Mouse (Mus musculus): ENCODE results near the gene Plcg1. TPM values are rescaled to one million over a fixed set of nuclear protein-coding genes. Genes with fewer than 3 reads are reported as not detected.

Gene Plcg1
- polyA plus RNA-seq, 1 experiment, result 14.9 TPM

DNA sequence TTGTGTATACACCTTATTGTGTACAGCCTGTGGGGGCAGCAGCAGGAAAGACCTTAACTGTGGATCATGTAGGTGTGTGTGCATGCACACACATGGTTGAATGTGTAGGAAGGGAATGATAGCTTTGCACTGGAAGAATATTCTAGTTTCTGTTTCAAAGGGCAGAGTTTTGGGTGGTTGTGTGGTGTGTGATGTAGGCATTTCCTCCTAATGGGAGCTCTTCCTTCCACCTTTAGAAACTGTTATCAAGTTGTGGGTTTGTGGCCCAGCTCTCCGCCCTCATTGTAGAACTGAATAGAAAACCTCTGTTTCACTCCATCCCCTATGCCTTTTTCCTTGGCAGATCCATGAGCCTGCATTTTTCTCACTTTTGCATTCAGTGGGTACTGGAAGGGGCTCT, 14.4 kb downstream of the Plcg1 start:
- no peak for TF ChIP-seq GATA1 (IDR thresholded peaks at IDR 0.05; ENCODE audit: low read length)

DNA sequence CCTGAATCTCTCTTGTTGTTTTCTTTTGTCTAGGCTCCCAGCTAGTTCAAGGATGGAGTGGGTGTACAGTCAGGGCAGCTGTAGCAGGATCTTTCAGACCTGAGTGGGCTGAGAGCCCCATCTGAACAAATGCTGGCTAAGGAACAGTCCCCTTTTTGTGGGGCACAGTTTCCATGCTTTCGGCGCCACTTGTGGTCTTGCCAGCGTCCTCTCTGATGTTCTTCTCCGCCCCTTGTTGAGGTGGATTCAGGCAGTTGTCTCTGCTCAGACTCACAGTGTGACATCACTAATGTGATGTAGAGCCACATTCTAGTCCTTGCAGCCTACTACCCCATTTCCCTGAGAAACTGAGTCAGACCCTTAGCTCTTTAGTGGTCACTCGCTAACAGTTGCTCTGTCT, 15.5 kb downstream of the Plcg1 start:
- TF ChIP-seq GATA1 (IDR thresholded peaks at IDR 0.05; ENCODE audit: low read length), result no peak

DNA sequence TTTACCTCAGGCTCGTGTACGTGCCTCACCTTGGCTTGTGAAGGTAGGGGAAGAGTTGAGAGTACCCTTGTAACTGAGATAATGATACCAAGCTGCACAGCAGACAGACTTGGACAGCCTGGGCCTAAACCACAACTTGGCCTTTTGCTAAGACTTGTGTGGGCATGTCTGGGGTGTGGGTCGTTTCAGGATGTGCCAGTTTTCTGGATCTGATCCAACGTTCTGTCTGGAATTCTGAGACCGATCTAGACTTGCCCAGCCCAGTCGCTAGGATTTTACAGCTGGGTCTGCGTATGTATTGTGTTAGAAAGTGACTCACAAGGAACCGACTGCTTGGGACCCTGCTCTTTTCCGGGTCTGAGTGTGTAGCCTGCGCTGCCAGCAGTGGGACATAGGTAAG, 16.0 kb downstream of the Plcg1 start:
- TF ChIP-seq GATA1 (IDR thresholded peaks at IDR 0.05; ENCODE audit: low read length), result no peak

DNA sequence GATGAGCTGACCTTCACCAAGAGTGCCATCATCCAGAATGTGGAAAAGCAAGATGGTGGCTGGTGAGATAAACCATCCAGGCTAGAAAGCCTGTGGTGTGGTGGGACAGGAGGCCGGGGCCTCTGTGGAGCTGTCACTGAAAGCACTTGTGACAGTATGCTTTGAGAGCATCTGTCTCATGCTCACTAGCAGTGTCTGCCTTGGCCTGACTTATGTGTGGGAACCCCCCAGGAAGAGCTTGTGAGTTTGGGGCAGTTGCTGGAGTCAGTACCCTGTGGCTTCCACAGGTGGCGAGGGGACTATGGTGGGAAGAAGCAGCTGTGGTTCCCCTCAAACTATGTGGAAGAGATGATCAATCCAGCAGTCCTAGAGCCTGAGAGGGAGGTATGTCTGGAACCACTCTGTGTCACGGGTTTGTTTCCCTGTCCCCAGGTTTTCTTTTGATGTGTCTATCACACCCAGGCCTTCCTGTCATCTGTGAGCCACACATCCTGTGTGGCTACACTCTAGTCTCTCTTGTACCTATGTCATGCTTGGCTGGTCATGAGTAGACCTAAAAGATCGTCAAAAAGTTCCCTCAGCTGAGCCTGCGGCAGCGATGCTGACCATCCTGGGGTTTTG, 25.6 kb downstream of the Plcg1 start:
- TF ChIP-seq GATA1 (IDR thresholded peaks at IDR 0.05; ENCODE audit: low read length), result no peak

DNA sequence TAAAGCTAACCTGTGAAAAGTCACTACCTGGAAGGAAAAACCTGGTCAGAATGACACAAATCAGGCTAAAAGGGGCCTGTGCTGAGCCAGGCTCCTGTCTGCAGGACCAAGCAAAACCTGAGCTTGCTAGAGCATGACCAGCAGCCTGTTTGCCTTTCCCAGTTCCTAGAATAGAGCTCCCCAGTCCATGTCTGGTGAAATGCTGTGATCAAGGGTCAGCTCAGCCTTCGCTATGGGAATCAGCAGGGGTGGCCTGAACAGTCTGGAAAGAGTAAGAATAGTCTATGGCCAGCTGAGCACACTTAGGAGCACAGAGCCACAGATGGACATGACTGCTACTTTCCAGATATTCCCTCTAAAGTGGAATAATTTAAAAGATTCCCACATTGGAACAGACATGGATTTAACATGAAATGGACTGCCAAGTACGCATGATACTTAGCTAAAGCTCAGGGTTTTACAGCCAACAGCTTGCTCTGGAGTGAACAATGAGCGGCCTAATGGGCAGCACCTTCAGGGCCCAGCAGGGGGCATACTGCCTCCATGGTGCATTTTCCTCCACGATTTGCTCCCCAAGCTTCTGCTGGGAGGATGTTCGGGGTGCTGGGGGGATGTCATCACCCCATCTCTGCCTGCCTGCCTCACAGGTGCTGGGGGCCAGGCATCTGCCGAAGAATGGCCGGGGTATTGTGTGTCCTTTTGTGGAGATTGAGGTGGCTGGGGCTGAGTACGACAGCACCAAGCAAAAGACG, 29.5 kb downstream of the Plcg1 start:
- no peak for TF ChIP-seq GATA1 (IDR thresholded peaks at IDR 0.05; ENCODE audit: low read length)

DNA sequence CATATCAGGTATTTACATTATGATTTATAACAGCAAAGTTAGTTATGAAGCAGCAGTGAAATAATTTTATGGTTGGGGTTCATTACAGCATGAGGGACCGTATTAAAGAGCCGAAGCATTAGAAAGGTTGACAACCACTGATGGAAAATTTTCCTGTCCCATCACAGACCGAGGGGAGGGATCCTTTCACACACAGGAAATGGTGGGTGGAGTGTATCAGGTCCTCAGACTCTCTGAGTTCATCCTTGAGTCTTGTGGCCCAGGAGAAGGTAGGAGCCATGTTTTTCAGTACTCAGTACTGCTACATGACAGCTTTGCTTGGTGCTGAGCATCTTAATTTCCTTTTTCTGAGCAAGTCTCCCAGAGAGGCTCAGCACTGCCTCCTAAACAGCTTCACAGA, 32.7 kb downstream of the Plcg1 start:
- no peak for TF ChIP-seq GATA1 (IDR thresholded peaks at IDR 0.05; ENCODE audit: low read length)

DNA sequence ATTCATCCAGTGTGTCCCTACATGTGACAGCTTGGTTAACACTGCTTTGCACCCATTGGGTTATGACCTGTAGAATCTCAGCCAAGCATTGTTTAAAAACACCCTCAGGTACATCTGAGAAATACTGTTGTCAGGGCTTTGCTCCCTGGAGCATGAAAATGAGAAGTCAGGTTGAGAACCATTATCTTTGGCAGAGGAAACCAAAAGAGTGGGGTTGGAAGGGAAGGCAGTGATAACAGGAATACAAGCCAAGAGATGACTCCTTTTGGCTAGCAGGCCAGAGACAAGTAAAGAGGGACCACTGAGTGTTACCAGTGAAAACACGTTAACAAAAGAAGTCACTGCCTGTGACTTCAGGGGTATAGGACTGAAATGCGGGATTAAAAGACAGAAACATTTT, 33.3 kb downstream of the Plcg1 start:
- TF ChIP-seq GATA1 (IDR thresholded peaks at IDR 0.05; ENCODE audit: low read length), result no peak

DNA sequence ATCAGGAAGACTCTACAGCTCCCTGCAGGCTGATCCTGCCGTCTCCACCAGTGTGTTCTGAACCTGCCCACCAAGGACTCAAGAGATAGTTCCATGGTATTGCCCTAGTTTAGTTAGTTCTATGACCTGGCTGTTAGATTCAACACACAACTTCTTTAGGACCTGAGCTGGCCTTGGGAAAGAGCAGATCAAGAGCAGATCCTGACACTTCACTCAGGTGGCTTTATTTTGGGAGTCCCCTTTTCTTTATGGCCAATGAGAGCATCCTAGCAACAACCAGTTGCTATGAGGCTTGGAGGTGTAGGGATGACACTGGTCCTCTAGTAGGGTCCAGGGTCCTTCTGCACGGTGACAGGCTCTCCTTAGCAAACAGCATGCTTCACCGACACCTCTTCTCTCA, 34.0 kb downstream of the Plcg1 start:
- no peak for TF ChIP-seq GATA1 (IDR thresholded peaks at IDR 0.05; ENCODE audit: low read length)

DNA sequence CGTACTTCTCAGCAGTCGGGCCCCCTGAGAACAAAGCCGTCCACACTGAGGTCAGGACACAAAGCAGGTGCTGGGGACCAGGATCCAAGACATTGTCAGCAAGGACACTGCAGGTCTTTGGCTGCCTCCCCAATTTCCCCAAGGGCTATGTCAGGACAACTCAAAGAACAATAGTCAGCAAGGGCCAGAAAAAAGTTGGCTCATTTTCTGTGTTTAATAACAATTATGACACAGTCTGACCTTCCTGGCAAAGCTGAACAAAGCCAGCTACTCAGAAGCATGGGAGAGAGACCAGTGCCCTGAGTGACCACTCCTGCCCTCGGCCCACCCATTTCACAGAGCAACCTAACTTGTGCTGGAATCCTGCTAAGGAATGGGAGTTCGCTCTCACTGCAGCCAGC, 35.3 kb downstream of the Plcg1 start:
- no peak for TF ChIP-seq GATA1 (IDR thresholded peaks at IDR 0.05; ENCODE audit: low read length)

DNA sequence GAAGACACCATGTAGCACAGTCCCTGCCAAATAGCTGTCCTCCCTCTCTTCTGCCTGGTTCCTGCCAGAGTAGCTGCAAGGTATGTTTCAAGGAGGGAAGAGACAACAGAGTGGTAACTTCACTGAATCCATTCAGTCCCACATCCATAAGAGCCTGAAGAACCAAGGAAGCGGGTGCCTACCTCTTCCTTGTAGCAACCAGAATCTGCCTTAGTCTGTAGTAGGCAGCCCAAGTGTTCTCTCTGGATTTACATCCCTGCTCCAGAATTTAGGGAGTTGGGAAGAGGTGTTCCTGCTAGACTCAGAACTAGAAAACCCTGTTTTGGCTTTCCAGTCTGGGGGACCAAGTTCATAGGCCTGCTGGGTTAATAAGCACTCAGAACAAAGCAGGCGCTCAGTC, 36.1 kb downstream of the Plcg1 start:
- no peak for TF ChIP-seq GATA1 (IDR thresholded peaks at IDR 0.05; ENCODE audit: low read length)

DNA sequence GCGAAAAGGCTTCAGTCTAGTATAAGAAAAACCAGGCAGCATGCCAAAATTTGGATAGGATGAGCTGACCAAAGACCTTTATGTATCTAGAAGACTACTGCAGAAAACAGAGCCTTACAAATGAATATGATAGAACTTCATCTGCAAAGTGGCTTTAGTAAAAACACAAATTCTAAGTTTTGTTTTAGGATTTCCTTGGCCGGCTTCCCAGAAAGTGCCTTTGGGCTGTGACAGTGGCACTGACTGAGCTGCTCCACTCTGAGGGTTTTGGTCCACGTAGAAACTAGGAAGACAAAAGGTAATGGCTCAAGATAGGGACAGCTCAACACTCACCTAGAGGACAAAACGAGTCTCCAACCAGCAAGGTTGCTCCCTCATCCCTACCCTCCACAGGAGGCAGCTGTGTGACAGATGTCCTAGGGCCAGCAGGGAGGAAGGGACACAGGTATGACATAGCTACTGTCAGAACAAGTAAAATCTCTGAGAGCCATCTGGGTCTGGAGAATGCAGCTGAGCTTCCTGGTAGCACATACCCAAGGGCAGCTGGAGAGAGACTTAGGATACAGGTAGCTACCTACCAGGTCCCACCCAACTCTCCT, 37.1 kb downstream of the Plcg1 start:
- no peak for TF ChIP-seq GATA1 (IDR thresholded peaks at IDR 0.05; ENCODE audit: low read length)

DNA sequence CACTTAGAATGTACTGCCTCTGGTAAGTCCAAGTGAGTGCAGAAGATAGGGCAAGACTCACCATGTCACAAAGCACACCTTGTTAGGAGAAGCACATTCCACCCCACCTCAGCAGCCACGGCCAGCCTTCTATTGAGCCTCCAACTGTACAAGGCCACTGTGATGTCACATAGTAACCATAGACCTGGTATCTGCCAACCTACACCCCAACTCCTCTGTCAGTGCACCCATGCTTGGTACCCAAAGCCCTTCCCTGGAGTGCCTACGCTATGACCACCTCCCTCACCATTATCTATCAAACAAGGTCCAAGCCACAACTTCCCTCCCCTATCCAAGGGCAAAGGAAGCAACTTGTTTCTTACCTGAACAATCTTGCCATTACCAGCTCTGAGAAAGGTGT, 37.9 kb downstream of the Plcg1 start:
- TF ChIP-seq GATA1 (IDR thresholded peaks at IDR 0.05; ENCODE audit: low read length), result no peak

DNA sequence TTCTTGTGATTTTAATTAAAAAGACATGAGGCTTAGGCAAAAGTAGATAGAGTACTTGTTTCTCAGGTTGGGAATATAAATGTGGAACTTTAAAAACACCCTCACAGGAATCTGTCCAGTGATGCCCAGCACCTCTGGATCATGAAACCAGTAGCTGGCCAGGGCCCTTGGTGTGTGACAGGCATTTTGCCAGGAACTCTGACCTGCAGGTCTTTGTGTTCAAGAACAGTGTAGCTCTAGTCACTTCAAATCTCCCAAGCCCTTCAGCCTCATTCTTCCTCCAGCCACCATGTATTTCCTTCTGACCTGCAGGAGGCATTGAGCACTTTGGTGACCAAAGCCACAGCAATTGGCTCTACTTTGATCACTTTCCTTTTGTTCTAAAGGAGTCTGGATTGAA, 39.3 kb downstream of the Plcg1 start:
- TF ChIP-seq GATA1 (IDR thresholded peaks at IDR 0.05; ENCODE audit: low read length), result no peak

DNA sequence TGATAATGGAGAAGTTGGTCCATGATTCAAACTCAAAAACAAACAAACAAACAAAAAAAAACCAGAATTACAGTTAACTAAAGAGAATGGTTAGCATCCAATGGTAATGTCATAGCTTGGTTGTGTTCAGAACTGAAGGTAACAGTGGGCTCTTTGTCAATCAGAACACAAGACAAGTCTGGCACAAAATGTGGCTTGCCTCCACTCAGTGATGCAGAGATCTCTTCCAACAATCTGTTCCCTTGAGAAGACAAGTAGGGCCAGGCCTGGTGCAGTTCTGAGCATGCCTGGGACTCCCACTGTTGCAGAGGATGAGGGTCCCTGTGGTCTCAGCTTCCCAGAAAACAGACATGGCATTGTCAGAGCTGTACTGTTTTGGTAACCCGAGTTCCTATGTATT, 39.8 kb downstream of the Plcg1 start:
- TF ChIP-seq GATA1 (IDR thresholded peaks at IDR 0.05; ENCODE audit: low read length), result no peak

DNA sequence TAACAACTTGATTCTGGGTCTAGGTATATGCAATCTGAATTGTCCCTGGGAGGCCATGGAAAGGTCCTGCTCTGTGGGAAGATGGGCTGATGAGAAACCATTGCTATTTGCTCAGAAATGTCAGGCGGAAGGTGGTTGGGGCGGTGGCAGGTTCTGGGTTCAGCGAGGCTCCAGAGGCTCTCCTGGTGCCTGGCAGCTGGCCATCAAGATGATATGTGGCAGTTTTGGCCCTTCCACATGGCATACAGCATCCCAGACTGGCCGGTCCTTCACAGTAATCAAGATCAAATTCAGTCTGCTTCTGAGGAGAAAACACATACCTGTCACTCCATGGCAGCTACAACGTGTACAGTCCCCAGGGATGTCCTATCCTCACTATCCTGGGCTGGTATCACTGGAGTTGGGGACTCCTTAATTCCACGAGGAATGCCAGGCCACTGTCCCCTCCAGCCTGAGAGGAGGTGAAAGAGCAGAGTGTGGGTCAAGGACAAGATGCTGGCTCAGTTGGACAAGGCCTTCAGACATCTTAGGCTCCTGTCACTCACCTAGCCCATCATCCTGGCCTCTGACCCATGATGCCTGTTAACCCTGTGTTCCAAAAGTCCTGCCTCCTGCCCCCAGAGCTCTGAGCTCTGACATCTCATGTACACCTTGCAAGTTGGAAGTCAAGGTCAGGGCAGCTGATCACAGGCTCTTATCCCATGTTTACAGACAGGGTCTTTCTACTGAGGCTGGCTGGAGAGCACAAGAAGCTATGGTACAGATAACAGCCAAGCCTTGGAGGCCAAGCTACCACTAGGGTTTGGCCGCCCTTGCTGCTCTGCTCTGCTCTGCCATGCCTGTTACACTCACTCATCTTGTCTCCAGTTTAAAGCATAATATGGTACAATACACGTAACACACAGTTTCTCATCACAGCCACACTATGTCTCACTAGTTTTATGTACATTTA, 40.5 kb downstream of the Plcg1 start:
- TF ChIP-seq GATA1 (IDR thresholded peaks at IDR 0.05; ENCODE audit: low read length), result no peak

DNA sequence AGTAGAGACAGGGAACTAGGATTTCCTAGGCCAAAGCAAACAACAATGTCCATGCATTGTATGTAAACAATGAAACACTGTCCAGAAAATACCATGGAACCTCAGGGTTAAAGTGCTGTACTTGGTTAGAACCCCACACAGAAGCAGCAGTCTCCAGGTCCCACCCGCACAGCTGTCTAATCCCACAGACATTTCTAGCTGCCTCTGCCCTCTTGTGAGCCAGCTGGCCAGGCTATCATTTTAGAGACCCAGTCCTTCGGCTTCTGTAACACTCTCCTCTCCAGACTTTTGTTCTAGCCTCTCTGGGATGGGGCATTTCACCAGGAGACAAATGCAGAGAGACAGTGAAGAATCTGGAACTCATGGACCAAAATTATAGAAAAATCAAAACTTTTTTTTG, 46.9 kb downstream of the Plcg1 start:
- no peak for TF ChIP-seq GATA1 (IDR thresholded peaks at IDR 0.05; ENCODE audit: low read length)

All from G1E-ER4 (cell line).